In genomic region chr2:35729077-35730065, GRCm38 (mm10) we compare ENCODE assay signal across 8 mouse cellular contexts.
A peak's percentile ranks its signal among the peaks of the same experiment; 100 is the strongest.
DNase-seq lines count a peak whose midpoint lies in the region; ATAC-seq lines count a peak whose summit lies in the region.

No protein-coding gene starts in this region.

- peaks cover 64% of the 10 kb centered on the region for H3K36me3 ChIP-seq in embryonic facial prominence, embryonic 14.5 days (ENCODE audit: control insufficient read depth, insufficient read depth, low read length)
- peaks cover 37% of the 10 kb centered on the region for H3K36me3 ChIP-seq in heart, embryonic 16.5 days (ENCODE audit: control insufficient read depth, insufficient read depth)
- peaks cover 49% of the 10 kb centered on the region for H3K36me3 ChIP-seq in stomach, embryonic 14.5 days (ENCODE audit: control insufficient read depth, insufficient read depth, low read length)

- no peaks in the 10 kb centered on the region; the same call in 1 of the 2 replicates for H3K9me3 ChIP-seq in embryonic facial prominence, embryonic 14.5 days (ENCODE audit: control insufficient read depth, low read length)
- 0 out of 2 replicates have a peak, but pooled peaks cover 2% of the 10 kb centered on the region for H3K9me3 ChIP-seq in heart, embryonic 16.5 days (replicated peaks; ENCODE audit: control insufficient read depth, low read length)
- no peaks in the 10 kb centered on the region for H3K9me3 ChIP-seq in stomach, embryonic 14.5 days (ENCODE audit: control insufficient read depth, low read depth, low read length)

- DNase-seq in adrenal gland, adult (ENCODE audit: inconsistent age in 2 of 2, low spot score in 1 of 2), result peak; percentile 59 to 74
- DNase-seq in adrenal gland, adult 18-20 months (ENCODE audit: low spot score in 2 of 2), result no peak
- peak; percentile 47 for DNase-seq in embryonic facial prominence, embryonic 14.5 days (ENCODE audit: low spot score)
- DNase-seq in kidney, postnatal 10 days, result peak; percentile 85
- DNase-seq in lung, postnatal 36 days, result peak; percentile 93
- DNase-seq in left cerebral cortex, adult 18-20 months (ENCODE audit: low spot score in 2 of 2), result no peak

- 40% methylated on average over 15 of the region's 16 CpGs for WGBS in embryonic facial prominence, embryonic 14.5 days
- WGBS in heart, embryonic 16.5 days, result 53% methylated on average over 16 of the region's 16 CpGs
- WGBS in stomach, embryonic 14.5 days, result 41% methylated on average over 16 of the region's 16 CpGs

- H3K4me1 ChIP-seq in embryonic facial prominence, embryonic 14.5 days (ENCODE audit: control insufficient read depth, insufficient read depth, low read length), result no peaks in the 10 kb centered on the region
- H3K4me1 ChIP-seq in heart, embryonic 16.5 days (ENCODE audit: control insufficient read depth, insufficient read depth, low read length), result peaks cover 15% of the 10 kb centered on the region
- H3K4me1 ChIP-seq in stomach, embryonic 14.5 days (ENCODE audit: control insufficient read depth, insufficient read depth, low read length), result 0 out of 2 replicates have a peak, but pooled peaks cover 14% of the 10 kb centered on the region

- no peak overlapping the region for H3K4me2 ChIP-seq in embryonic facial prominence, embryonic 14.5 days (ENCODE audit: low read depth, low read length)
- H3K4me2 ChIP-seq in heart, embryonic 16.5 days (ENCODE audit: low read depth, low read length), result no peak overlapping the region
- no peak overlapping the region for H3K4me2 ChIP-seq in stomach, embryonic 14.5 days (replicated peaks; ENCODE audit: low read depth, low read length)

- no peak overlapping the region for H3K4me3 ChIP-seq in embryonic facial prominence, embryonic 14.5 days (ENCODE audit: low read depth, low read length)
- no peak overlapping the region for H3K4me3 ChIP-seq in heart, embryonic 16.5 days (ENCODE audit: low read length)
- no peak overlapping the region for H3K4me3 ChIP-seq in stomach, embryonic 14.5 days (ENCODE audit: low read depth, low read length)

- peak overlapping the region; percentile 33; the same call in 1 of the 2 replicates for H3K27ac ChIP-seq in embryonic facial prominence, embryonic 14.5 days (replicated peaks; ENCODE audit: low read depth, low read length)
- H3K27ac ChIP-seq in heart, embryonic 16.5 days (ENCODE audit: low read length), result peak overlapping the region; percentile 66
- H3K27ac ChIP-seq in stomach, embryonic 14.5 days (ENCODE audit: low read length), result 0 out of 2 replicates have a peak overlapping the region, but pooled peaks have one; percentile 33

- H3K27me3 ChIP-seq in embryonic facial prominence, embryonic 14.5 days (replicated peaks; ENCODE audit: control insufficient read depth, insufficient read depth, low read length), result no peaks in the 10 kb centered on the region
- H3K27me3 ChIP-seq in heart, embryonic 16.5 days (ENCODE audit: control insufficient read depth, insufficient read depth, low read length), result no peaks in the 10 kb centered on the region
- no peaks in the 10 kb centered on the region for H3K27me3 ChIP-seq in stomach, embryonic 14.5 days (ENCODE audit: control insufficient read depth, insufficient read depth, low read length)

- ATAC-seq in embryonic facial prominence, embryonic 14.5 days (ENCODE audit: low read depth), result peak; percentile 51
- peak; percentile 76 for ATAC-seq in heart, embryonic 16.5 days (replicated peaks; ENCODE audit: extremely low read depth, insufficient read depth, low FRiP score)
- peak; percentile 62 for ATAC-seq in stomach, embryonic 14.5 days (ENCODE audit: insufficient number of reproducible peaks, insufficient read depth, low FRiP score, low read depth)

- H3K9ac ChIP-seq in embryonic facial prominence, embryonic 14.5 days (ENCODE audit: low read depth, low read length), result no peak overlapping the region
- peak overlapping the region; percentile 22; the same call in 1 of the 2 replicates for H3K9ac ChIP-seq in heart, embryonic 16.5 days (ENCODE audit: low read length)
- no peak overlapping the region for H3K9ac ChIP-seq in stomach, embryonic 14.5 days (replicated peaks; ENCODE audit: low read depth, low read length)

Comparison
In these comparisons a context has a peak if more than half of its experiments do, and no peak if none do; other contexts are left out.
1. DNase-seq: peak in adrenal gland, adult (2 of 2), embryonic facial prominence, embryonic 14.5 days (single experiment), kidney, postnatal 10 days (single experiment) and lung, postnatal 36 days (single experiment); none in adrenal gland, adult 18-20 months (0 of 2) and left cerebral cortex, adult 18-20 months (0 of 2).
2. Peak in every context shown above with its lines, with median percentiles within 50 percentile points of each other: ATAC-seq and H3K27ac ChIP-seq.